Mouse (Mus musculus): ENCODE data around the gene Dedd2.

GRCm38 (mm10) chr7:25251071-25251791 lies 30.8 kb upstream of the Dedd2 start:
- TF ChIP-seq POLR2A (IDR thresholded peaks at IDR 0.05; ENCODE audit: control insufficient read depth in 1 of 2, insufficient read depth in 1 of 2, low read depth in 1 of 2, low read length in 2 of 2, poor library complexity in 1 of 2) = peak in 1 of 2 experiments; percentile 3; a peak in 1 of 4 replicates
- TF ChIP-seq TBP (IDR thresholded peaks at IDR 0.05; ENCODE audit: low read depth, low read length) = no peak
- TF ChIP-seq CTCF (IDR thresholded peaks at IDR 0.05 in 2 of 3, conservative IDR thresholded peaks at IDR 0.05 in 1 of 3; ENCODE audit: control insufficient read depth in 1 of 3, insufficient read depth in 1 of 3, low read depth in 2 of 3, low read length in 3 of 3, poor library complexity in 1 of 3, severe bottlenecking in 1 of 3) = no peak
- no peak for TF ChIP-seq MYB (IDR thresholded peaks at IDR 0.05; ENCODE audit: low read depth, low read length)
- no peak for TF ChIP-seq MEF2A (IDR thresholded peaks at IDR 0.05; ENCODE audit: extremely low read depth, insufficient replicate concordance, low read depth, low read length, poor library complexity, severe bottlenecking)
- no peak for TF ChIP-seq USF1 (IDR thresholded peaks at IDR 0.05; ENCODE audit: low read depth, low read length)
- TF ChIP-seq MAX (IDR thresholded peaks at IDR 0.05; ENCODE audit: low read length) = no peak
